Mouse (Mus musculus) bone marrow, adult 2 months (tissue): ENCODE results near the gene Gpat2. TPM values are rescaled to one million over a fixed set of nuclear protein-coding genes. Genes with fewer than 3 reads are reported as not detected.

Experiments used
- H3K27ac ChIP-seq: fragments of 200-500 bp; 2 replicates; pipeline ENCODE4 v1.5.1; 2012; ENCODE audit warnings: low read depth, mild to moderate bottlenecking, control low read depth, inconsistent platforms, low read length; ENCODE audit not compliant: control insufficient read depth, poor library complexity, insufficient read depth
- H3K4me1 ChIP-seq: fragments of 200-500 bp; 2 replicates; pipeline ENCODE4 v1.6.1; 2011; ENCODE audit warnings: low read length; ENCODE audit not compliant: control insufficient read depth, insufficient read depth
- H3K4me3 ChIP-seq: fragments of 200-500 bp; replicated peaks from 2 replicates; pipeline ENCODE3; 2011; ENCODE audit warnings: mild to moderate bottlenecking, low read depth, low read length, control low read depth; ENCODE audit not compliant: control insufficient read depth
- CTCF ChIP-seq: fragments of 200-500 bp; IDR thresholded peaks from 2 replicates; pipeline ENCODE4 v1.5.1; 2011; ENCODE audit warnings: low read length, control low read depth; ENCODE audit not compliant: control insufficient read depth, insufficient read depth
- POLR2A ChIP-seq: fragments of 200-500 bp; IDR thresholded peaks from 2 replicates; pipeline ENCODE4 v1.6.1; 2011; ENCODE audit warnings: low read depth, mild to moderate bottlenecking, control low read depth, low read length, borderline replicate concordance; ENCODE audit not compliant: control insufficient read depth
- WGBS: fragments of 180-500 bp; shearing (Covaris S2); methylation state at CpG from one replicate; pipeline ENCODE4 v1.1.7; 2018; 5-methylcytosine and 5-hydroxymethylcytosine counted together
- polyA plus RNA-seq: library from polyadenylated mRNA; stranded (reverse); fragments of >200 nt; gene quantifications from 2 replicates; pipeline ENCODE4 v1.2.4, GENCODE M21; 2011; ENCODE audit warnings: low replicate concordance; ENCODE audit not compliant: missing spikeins, insufficient read depth, insufficient read length

Gene Gpat2
- polyA plus RNA-seq, 1 experiment, result not detected

DNA sequence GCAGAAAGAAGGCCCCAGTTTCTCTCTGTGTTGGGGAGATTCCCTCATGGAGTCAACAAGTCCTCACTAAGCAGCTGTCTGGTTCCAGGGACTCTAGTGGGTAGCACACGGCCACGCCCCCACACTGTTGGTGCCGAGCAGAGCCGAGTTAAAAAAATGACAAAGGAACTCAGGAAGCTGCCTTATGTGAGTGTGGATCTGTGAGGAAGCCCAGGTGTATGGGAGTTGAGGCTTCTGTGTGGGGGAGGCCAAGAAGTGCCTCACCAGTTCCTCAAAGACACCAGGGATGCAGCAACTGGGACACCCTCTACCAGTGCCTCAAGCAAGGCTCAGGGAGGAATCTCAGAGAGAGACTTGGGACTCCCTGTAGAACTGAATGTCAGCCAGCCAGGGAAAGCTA, 54.2 kb downstream of the Gpat2 start:
- H3K4me1 ChIP-seq, result no peaks in the 10 kb centered on the region
- H3K27ac ChIP-seq, result no peak overlapping the region
- 77% methylated on average over 4 of the region's 4 CpGs for WGBS
- TF ChIP-seq CTCF (no peak), POLR2A (no peak)
- H3K4me3 ChIP-seq, result no peak overlapping the region

GRCm38 (mm10) chr2:127479763-127480162, 54.8 kb downstream of the Gpat2 start:
- no peak overlapping the region for H3K27ac ChIP-seq
- H3K4me1 ChIP-seq, result no peaks in the 10 kb centered on the region
- TF ChIP-seq POLR2A (no peak), CTCF (no peak)
- no peak overlapping the region for H3K4me3 ChIP-seq
- 73% methylated on average over 10 of the region's 10 CpGs for WGBS

DNA sequence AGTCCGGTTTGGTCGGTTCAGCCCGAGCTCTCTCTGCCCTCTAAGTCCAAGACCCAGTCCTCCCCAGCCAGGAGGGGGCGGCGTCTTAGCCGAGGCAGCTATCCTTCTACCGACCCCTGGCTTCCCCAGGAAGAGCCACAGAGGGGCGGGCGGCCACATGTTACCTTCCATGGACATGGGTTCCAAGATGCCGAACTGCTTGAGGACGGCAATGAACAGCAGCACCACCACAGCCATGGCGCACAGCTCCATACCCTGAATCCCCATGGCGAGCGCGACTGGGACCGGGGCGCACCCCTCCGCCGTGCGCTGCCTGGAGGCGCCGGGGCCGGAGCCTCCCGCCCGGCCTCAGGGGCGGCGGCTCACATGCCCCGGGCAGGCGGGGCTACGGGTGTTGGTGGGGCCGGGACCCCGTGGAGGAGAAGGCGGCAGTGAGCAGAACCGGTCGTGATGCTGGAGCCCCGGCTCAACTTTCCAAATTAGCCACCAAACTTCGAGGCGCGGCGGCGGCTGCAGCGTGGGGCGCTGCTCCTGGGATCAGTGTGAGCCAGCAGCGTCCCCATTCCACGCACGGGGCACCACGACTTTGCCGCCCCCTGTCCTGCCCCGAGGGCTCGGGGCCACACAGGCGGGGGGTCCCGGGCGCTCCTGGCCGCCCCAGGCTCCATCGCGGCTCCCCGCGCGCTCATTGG, 57.0 kb downstream of the Gpat2 start:
- WGBS, result 2% methylated on average over 58 of the region's 59 CpGs
- no peak overlapping the region; the same call in 1 of the 2 replicates for H3K27ac ChIP-seq
- TF ChIP-seq POLR2A (no peak), CTCF (no peak)
- no peaks in the 10 kb centered on the region for H3K4me1 ChIP-seq
- H3K4me3 ChIP-seq, result peak overlapping the region; percentile 30

DNA sequence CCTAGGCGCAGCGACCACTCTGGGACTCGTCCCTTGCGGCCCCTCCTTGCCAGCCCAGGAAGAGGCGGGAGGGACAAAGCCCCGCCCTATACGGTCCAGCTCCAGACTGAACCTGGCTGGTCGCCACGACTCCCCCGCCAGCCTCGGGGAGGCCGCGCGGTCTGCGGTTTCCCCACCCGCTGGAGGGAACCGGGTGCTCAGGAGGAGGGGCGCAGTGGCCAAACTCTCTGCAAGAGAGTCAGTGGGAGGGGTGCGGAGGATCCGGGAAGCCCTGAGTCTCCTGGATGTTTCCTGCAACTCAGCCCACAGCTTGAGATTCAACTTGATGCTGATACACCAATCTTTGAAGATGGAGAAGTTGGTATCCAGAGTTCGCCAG, 57.5 kb downstream of the Gpat2 start:
- no peak overlapping the region for H3K4me3 ChIP-seq
- under 1% methylated on average over 21 of the region's 21 CpGs for WGBS
- no peak for TF ChIP-seq POLR2A
- TF ChIP-seq CTCF, result no peak

DNA sequence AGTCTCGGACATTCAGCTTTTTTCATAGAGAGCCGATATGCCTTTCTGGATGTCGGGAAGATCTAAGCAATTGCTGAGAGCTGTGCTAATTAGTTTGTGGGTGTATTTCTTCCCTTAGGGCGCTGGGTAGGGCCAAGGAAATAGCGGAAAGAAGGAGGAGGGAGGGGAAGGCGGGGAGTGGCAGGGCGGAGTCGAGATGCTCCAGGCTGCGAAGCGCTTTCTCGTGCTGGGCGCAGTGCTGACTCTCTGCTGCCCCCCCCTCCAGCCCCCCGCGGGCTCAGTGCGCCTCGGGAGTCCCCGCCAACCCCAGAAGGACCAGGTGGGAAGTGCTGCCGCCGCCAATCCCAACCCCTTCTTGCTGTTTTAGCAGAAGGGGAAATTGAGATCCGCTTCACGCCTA, 58.0 kb downstream of the Gpat2 start:
- no peak overlapping the region for H3K4me3 ChIP-seq
- 2% methylated on average over 21 of the region's 21 CpGs for WGBS

More for the DNA sequence above, 57.5 kb downstream of the Gpat2 start:
- no peak overlapping the region; the same call in 1 of the 2 replicates for H3K27ac ChIP-seq
- no peaks in the 10 kb centered on the region for H3K4me1 ChIP-seq

GRCm38 (mm10) chr2:127484476-127485170, 59.6 kb downstream of the Gpat2 start:
- H3K4me3 ChIP-seq, result no peak overlapping the region
- WGBS, result 7% methylated on average over 19 of the region's 19 CpGs
- no peak overlapping the region for H3K27ac ChIP-seq
- no peaks in the 10 kb centered on the region for H3K4me1 ChIP-seq
- TF ChIP-seq CTCF (no peak), POLR2A (no peak)

More for the DNA sequence above, 58.0 kb downstream of the Gpat2 start:
- H3K27ac ChIP-seq, result no peak overlapping the region
- no peaks in the 10 kb centered on the region for H3K4me1 ChIP-seq
- TF ChIP-seq POLR2A, result no peak
- no peak for TF ChIP-seq CTCF

Other genes with a start within 250 kb of the Gpat2 start
- gene 1810024B03Rik, start 216.9 kb upstream of the Gpat2 start, polyA plus RNA-seq, result 0.54 and 2.3 TPM in 2 replicates
- gene Snrnp200, start 216.8 kb upstream of the Gpat2 start, polyA plus RNA-seq, result 14.3 and 29.0 TPM in 2 replicates
- gene Ciao1, start 177.4 kb upstream of the Gpat2 start, polyA plus RNA-seq, result 24.9 and 26.9 TPM in 2 replicates
- 16.0 and 27.7 TPM in 2 replicates for gene Tmem127, start 177.3 kb upstream of the Gpat2 start, polyA plus RNA-seq
- 23.7 and 25.4 TPM in 2 replicates for gene Stard7, start 155.0 kb upstream of the Gpat2 start, polyA plus RNA-seq
- gene Dusp2, start 89.0 kb upstream of the Gpat2 start, polyA plus RNA-seq, result 15.1 and 23.2 TPM in 2 replicates
- gene Astl, start 86.6 kb upstream of the Gpat2 start, polyA plus RNA-seq, result not detected in 2 replicates
- gene Adra2b, start 62.0 kb upstream of the Gpat2 start, polyA plus RNA-seq, result 0.74 TPM in 1 of 2 replicates, not detected in the other
- gene Fahd2a, start 19.4 kb downstream of the Gpat2 start, polyA plus RNA-seq, result 9.5 and 14.6 TPM in 2 replicates
- 1.5 TPM in 2 replicates for gene Kcnip3, start 96.9 kb downstream of the Gpat2 start, polyA plus RNA-seq
- not detected in 2 replicates for gene Prom2, start 116.3 kb downstream of the Gpat2 start, polyA plus RNA-seq
- 0.47 and 1.0 TPM in 2 replicates for gene Zfp661, start 161.9 kb downstream of the Gpat2 start, polyA plus RNA-seq
- 42.6 and 64.8 TPM in 2 replicates for gene Mrps5, start 162.0 kb downstream of the Gpat2 start, polyA plus RNA-seq
- 0.55 TPM in 1 of 2 replicates, not detected in the other for gene Mal, start 231.5 kb downstream of the Gpat2 start, polyA plus RNA-seq